Mouse (Mus musculus): ENCODE data around the gene Calm3.

DNA sequence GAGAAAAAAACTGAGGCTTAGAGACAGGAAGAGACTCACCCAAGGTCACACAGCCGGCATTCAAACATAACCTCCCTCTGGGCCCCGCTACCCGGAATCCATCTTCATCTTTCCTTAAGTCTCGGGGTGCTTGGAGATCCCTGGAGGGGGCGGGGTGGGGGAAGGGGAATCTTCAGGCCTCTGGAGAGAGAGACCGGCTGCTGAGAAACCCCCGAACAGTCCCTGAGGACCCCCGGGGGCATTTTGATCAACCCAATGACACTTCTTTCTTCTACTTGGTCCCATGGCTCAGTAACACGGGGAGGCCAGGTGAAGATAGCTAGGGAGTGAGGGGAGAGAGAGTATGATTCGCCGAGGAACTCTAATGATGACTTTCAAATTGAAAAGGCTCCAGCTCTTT lies 47.9 kb downstream of the Calm3 start:
- TF ChIP-seq POLR2A (IDR thresholded peaks at IDR 0.05; ENCODE audit: low read depth, low read length) (no peak), CTCF (IDR thresholded peaks at IDR 0.05; ENCODE audit: extremely low read depth, insufficient read length, insufficient replicate concordance, low read depth, low read length) (no peak)
